Mouse (Mus musculus) G1E (cell line): ENCODE data around the gene Gm4869.

Source experiments
- CTCF ChIP-seq: IDR thresholded peaks from 2 replicates; pipeline ENCODE4 v1.5.1; 2012; ENCODE audit warnings: low read depth, low read length, inconsistent platforms, mixed read lengths
- GATA1 ChIP-seq: IDR thresholded peaks from 2 replicates; pipeline ENCODE4 v1.6.1; 2012; ENCODE audit warnings: borderline replicate concordance, low read length, inconsistent platforms, mixed read lengths
- GATA2 ChIP-seq: IDR thresholded peaks from 2 replicates; pipeline ENCODE4 v1.6.1; 2012; ENCODE audit warnings: low read depth, low read length, inconsistent platforms, borderline replicate concordance

DNA sequence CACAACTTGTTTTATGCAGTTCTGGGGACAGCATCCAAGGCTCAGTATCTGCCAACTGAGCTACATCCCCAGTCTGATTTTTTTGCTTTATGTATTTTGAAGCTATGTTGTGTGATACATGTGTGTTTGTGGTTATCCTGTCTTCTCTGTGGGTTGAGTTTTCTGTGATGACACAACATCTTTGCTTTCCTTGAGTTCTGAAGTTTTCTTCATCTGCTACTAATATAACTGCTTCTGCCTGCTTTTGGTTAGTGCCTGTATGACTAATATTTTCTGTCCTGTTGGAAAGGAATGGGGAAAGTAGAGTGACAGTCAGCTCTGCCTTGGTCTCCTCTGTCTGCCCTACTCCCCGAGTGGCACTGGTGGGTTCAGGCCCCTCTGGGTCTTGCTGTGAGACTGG is 75.8 kb downstream of the Gm4869 start:
- no peak for TF ChIP-seq CTCF
- no peak for TF ChIP-seq GATA1
- no peak for TF ChIP-seq GATA2
